Mouse (Mus musculus): ENCODE measurements around the gene Chrna1. TPM values are rescaled to one million over a fixed set of nuclear protein-coding genes. Genes with fewer than 3 reads are reported as not detected.

The Chrna1 gene
- polyA plus RNA-seq, 1 experiment = not detected

DNA sequence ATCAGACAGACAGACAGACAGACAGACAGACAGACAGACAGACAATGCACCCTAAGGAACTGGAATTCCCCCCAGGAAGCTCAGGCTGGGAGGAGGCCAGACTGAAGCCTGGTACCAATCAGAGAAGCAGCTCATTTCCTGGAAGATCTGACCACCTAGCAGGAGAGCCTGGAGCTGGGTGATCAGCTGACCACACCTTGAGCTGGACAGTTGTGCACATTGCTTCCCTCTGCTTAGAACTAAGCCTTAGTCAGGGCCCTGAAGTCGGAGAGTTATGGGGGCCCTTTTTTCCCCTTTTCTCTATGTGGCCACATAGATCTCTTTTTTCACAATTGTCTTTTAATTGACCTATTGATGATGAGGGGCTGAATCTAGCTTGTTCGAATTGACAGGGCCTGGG lies 27.0 kb upstream of the Chrna1 start:
- Histone ChIP-seq H3K27me3 (ENCODE audit: control insufficient read depth, insufficient read depth, low read length, poor library complexity, severe bottlenecking) (no peaks in the 10 kb centered on the region), H3K27ac (ENCODE audit: insufficient read depth, low read length) (no peak overlapping the region), H3K9me3 (replicated peaks; ENCODE audit: control insufficient read depth, insufficient read depth, low read length, poor library complexity, severe bottlenecking) (no peaks in the 10 kb centered on the region), H3K36me3 (ENCODE audit: control insufficient read depth, insufficient read depth, low read length, poor library complexity, severe bottlenecking) (no peaks in the 10 kb centered on the region), H3K4me1 (ENCODE audit: control insufficient read depth, insufficient read depth, low read length) (peaks cover 3% of the 10 kb centered on the region), H3K4me3 (ENCODE audit: low read depth, low read length) (no peak overlapping the region), H3K9ac (ENCODE audit: low read depth, poor library complexity, severe bottlenecking) (no peak overlapping the region)
- TF ChIP-seq CTCF (IDR thresholded peaks at IDR 0.05; ENCODE audit: low read depth, low read length) (no peak), POLR2A (IDR thresholded peaks at IDR 0.05; ENCODE audit: insufficient read depth, low read length) (no peak), EP300 (IDR thresholded peaks at IDR 0.05; ENCODE audit: insufficient read depth, low read depth, low read length) (no peak)

DNA sequence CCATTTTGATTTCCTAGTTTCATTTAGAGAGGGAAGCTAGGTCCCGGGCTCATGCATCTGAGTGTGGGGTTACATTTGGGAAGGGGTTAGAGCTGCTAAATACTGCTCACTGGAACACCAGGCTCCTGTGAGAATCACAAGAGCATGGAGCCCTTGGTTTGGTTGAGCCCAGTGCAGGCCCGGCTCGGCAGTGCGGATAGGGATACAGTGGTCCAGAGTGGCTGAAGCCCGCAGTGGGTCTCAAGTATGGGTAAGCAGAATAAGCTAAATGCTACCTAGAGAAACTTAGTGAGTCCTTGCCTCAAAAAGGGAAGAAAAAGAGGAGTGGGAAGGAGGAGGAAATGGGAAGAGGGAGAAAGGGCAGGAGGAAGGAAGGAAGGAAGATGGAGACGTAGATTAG lies 26.5 kb upstream of the Chrna1 start:
- Histone ChIP-seq H3K9me3 (replicated peaks; ENCODE audit: control insufficient read depth, insufficient read depth, low read length, poor library complexity, severe bottlenecking) (no peaks in the 10 kb centered on the region), H3K27me3 (ENCODE audit: control insufficient read depth, insufficient read depth, low read length, poor library complexity, severe bottlenecking) (no peaks in the 10 kb centered on the region), H3K9ac (ENCODE audit: low read depth, poor library complexity, severe bottlenecking) (no peak overlapping the region), H3K4me3 (ENCODE audit: low read depth, low read length) (no peak overlapping the region), H3K4me1 (ENCODE audit: control insufficient read depth, insufficient read depth, low read length) (peaks cover 3% of the 10 kb centered on the region), H3K27ac (ENCODE audit: insufficient read depth, low read length) (no peak overlapping the region), H3K36me3 (ENCODE audit: control insufficient read depth, insufficient read depth, low read length, poor library complexity, severe bottlenecking) (no peaks in the 10 kb centered on the region)
- TF ChIP-seq EP300 (IDR thresholded peaks at IDR 0.05; ENCODE audit: insufficient read depth, low read depth, low read length) = no peak
- TF ChIP-seq CTCF (IDR thresholded peaks at IDR 0.05; ENCODE audit: low read depth, low read length) = no peak
- TF ChIP-seq POLR2A (IDR thresholded peaks at IDR 0.05; ENCODE audit: insufficient read depth, low read length) = no peak

DNA sequence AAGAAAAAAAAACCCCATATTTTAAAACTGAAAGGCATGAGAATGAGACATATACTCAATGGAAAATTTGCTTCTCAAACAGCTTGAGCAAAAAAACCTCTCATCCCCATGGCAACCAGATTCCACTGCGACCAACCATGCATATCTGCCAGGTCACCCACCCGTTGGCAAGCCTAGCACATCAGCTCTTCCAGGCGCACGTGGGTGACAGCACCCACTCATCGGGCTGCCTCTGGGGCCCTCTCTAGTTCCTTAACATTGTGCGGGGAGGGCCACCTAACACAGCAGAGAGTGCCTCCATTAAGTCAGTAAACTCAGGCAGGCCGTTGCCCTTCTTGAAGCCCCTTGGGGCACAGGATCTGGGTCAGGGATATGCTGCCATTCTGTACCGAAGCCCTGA lies 24.9 kb upstream of the Chrna1 start:
- H3K4me3 ChIP-seq (ENCODE audit: low read depth, low read length) = no peak overlapping the region
- TF ChIP-seq CTCF (IDR thresholded peaks at IDR 0.05; ENCODE audit: low read depth, low read length) (no peak), POLR2A (IDR thresholded peaks at IDR 0.05; ENCODE audit: insufficient read depth, low read length) (no peak), EP300 (IDR thresholded peaks at IDR 0.05; ENCODE audit: insufficient read depth, low read depth, low read length) (no peak)
- no peaks in the 10 kb centered on the region for H3K27me3 ChIP-seq (ENCODE audit: control insufficient read depth, insufficient read depth, low read length, poor library complexity, severe bottlenecking)
- no peak overlapping the region for H3K27ac ChIP-seq (ENCODE audit: insufficient read depth, low read length)
- H3K36me3 ChIP-seq (ENCODE audit: control insufficient read depth, insufficient read depth, low read length, poor library complexity, severe bottlenecking) = no peaks in the 10 kb centered on the region
- H3K9me3 ChIP-seq (replicated peaks; ENCODE audit: control insufficient read depth, insufficient read depth, low read length, poor library complexity, severe bottlenecking) = no peaks in the 10 kb centered on the region
- no peak overlapping the region for H3K9ac ChIP-seq (ENCODE audit: low read depth, poor library complexity, severe bottlenecking)
- peaks cover 3% of the 10 kb centered on the region for H3K4me1 ChIP-seq (ENCODE audit: control insufficient read depth, insufficient read depth, low read length)

DNA sequence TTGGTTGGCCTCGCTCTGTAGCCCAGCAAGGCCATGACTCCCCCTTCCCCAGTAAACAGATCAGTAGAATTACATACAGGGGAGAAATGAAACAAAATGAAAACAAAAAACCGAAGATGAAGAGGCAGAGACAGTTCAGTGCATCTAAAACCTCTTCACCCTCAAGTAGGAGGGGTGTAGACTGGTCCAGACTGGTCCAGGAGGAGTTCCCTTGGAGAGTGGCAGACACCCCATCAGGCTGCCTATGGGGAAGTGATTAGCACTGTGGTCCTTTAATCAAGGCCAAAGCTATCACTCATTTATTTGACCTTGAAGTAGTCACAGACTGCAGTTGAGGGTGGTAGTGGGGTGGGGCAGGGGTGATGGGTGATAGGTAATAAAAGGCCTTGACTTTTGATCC lies 24.4 kb upstream of the Chrna1 start:
- H3K27ac ChIP-seq (ENCODE audit: insufficient read depth, low read length) = no peak overlapping the region
- no peak overlapping the region for H3K9ac ChIP-seq (ENCODE audit: low read depth, poor library complexity, severe bottlenecking)
- TF ChIP-seq EP300 (IDR thresholded peaks at IDR 0.05; ENCODE audit: insufficient read depth, low read depth, low read length) = no peak
- no peak for TF ChIP-seq CTCF (IDR thresholded peaks at IDR 0.05; ENCODE audit: low read depth, low read length)
- TF ChIP-seq POLR2A (IDR thresholded peaks at IDR 0.05; ENCODE audit: insufficient read depth, low read length) = no peak
- no peaks in the 10 kb centered on the region for H3K9me3 ChIP-seq (replicated peaks; ENCODE audit: control insufficient read depth, insufficient read depth, low read length, poor library complexity, severe bottlenecking)
- no peak overlapping the region for H3K4me3 ChIP-seq (ENCODE audit: low read depth, low read length)
- H3K4me1 ChIP-seq (ENCODE audit: control insufficient read depth, insufficient read depth, low read length) = peaks cover 3% of the 10 kb centered on the region
- no peaks in the 10 kb centered on the region for H3K36me3 ChIP-seq (ENCODE audit: control insufficient read depth, insufficient read depth, low read length, poor library complexity, severe bottlenecking)
- no peaks in the 10 kb centered on the region for H3K27me3 ChIP-seq (ENCODE audit: control insufficient read depth, insufficient read depth, low read length, poor library complexity, severe bottlenecking)

DNA sequence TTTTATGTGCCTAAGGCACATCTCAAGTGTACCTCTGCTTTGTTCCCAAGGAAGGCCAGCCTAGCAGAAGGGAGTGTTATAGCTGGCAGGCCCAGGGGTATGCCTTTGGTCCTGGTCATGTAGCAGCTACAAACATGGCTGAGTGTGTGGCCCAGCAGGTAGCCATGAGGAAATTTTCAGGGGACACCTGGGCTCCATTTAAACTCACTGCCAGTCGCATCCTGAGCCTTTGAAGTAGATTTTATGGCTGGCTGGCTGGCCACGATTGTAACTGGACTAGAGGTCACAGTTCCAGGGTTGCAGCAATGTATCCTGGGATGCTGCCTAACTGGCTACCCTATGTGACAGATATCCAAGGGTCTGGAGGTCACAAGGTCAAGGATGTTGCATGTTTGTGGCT lies 20.5 kb upstream of the Chrna1 start:
- Histone ChIP-seq H3K36me3 (ENCODE audit: control insufficient read depth, insufficient read depth, low read length, poor library complexity, severe bottlenecking) (no peaks in the 10 kb centered on the region), H3K27ac (ENCODE audit: insufficient read depth, low read length) (no peak overlapping the region), H3K9ac (ENCODE audit: low read depth, poor library complexity, severe bottlenecking) (no peak overlapping the region), H3K4me1 (ENCODE audit: control insufficient read depth, insufficient read depth, low read length) (peaks cover 3% of the 10 kb centered on the region), H3K9me3 (replicated peaks; ENCODE audit: control insufficient read depth, insufficient read depth, low read length, poor library complexity, severe bottlenecking) (no peaks in the 10 kb centered on the region), H3K27me3 (ENCODE audit: control insufficient read depth, insufficient read depth, low read length, poor library complexity, severe bottlenecking) (no peaks in the 10 kb centered on the region), H3K4me3 (ENCODE audit: low read depth, low read length) (no peak overlapping the region)
- TF ChIP-seq POLR2A (IDR thresholded peaks at IDR 0.05; ENCODE audit: insufficient read depth, low read length) = no peak
- TF ChIP-seq CTCF (IDR thresholded peaks at IDR 0.05; ENCODE audit: low read depth, low read length) = no peak
- no peak for TF ChIP-seq EP300 (IDR thresholded peaks at IDR 0.05; ENCODE audit: insufficient read depth, low read depth, low read length)

DNA sequence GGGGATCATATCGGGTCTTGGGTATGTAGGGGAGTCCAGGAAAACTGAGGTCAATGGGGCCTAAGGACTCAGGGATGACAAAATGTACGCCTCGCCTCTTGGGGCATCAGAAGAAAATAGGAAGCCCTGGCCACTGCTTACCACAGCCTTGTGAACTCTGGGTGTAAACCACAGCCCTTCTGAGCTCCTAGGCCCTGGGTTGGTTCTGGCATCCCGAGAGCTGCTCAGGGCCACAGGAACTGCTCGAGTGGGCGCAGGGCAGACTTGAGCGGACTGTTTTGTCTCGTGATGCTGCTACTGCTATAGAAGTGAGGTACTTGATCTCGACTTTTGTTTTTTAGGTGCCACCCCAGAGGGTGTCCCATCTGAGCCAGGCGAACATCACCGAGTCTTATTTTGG lies 17.6 kb upstream of the Chrna1 start:
- Histone ChIP-seq H3K4me3 (ENCODE audit: low read depth, low read length) (no peak overlapping the region), H3K27me3 (ENCODE audit: control insufficient read depth, insufficient read depth, low read length, poor library complexity, severe bottlenecking) (no peaks in the 10 kb centered on the region), H3K36me3 (ENCODE audit: control insufficient read depth, insufficient read depth, low read length, poor library complexity, severe bottlenecking) (no peaks in the 10 kb centered on the region), H3K9me3 (replicated peaks; ENCODE audit: control insufficient read depth, insufficient read depth, low read length, poor library complexity, severe bottlenecking) (no peaks in the 10 kb centered on the region), H3K9ac (ENCODE audit: low read depth, poor library complexity, severe bottlenecking) (no peak overlapping the region), H3K4me1 (ENCODE audit: control insufficient read depth, insufficient read depth, low read length) (no peaks in the 10 kb centered on the region), H3K27ac (ENCODE audit: insufficient read depth, low read length) (no peak overlapping the region)
- TF ChIP-seq POLR2A (IDR thresholded peaks at IDR 0.05; ENCODE audit: insufficient read depth, low read length) = no peak
- TF ChIP-seq CTCF (IDR thresholded peaks at IDR 0.05; ENCODE audit: low read depth, low read length) = no peak
- TF ChIP-seq EP300 (IDR thresholded peaks at IDR 0.05; ENCODE audit: insufficient read depth, low read depth, low read length) = no peak
